Mouse (Mus musculus) limb, embryonic 10.5 days (tissue): ENCODE measurements around the gene Dab2ip. TPM values are rescaled to one million over a fixed set of nuclear protein-coding genes. Genes with fewer than 3 reads are reported as not detected.

Experiments used
- DNase-seq: peaks from one replicate; pipeline ENCODE4 v3.0.0-alpha.2; 2017; ENCODE audit warnings: low spot score
- H3K27ac ChIP-seq: fragments of 300-500 bp; sonication (generic); 2 replicates; pipeline ENCODE4 v1.5.1; 2016; ENCODE audit warnings: mild to moderate bottlenecking
- H3K27me3 ChIP-seq: fragments of 300-500 bp; sonication (generic); 2 replicates; pipeline ENCODE4 v1.6.1; 2016; ENCODE audit warnings: low read depth, mild to moderate bottlenecking; ENCODE audit not compliant: poor library complexity, severe bottlenecking
- H3K36me3 ChIP-seq: fragments of 300-500 bp; sonication (generic); 2 replicates; pipeline ENCODE4 v1.6.1; 2016; ENCODE audit warnings: mild to moderate bottlenecking, moderate library complexity
- H3K4me1 ChIP-seq: fragments of 300-500 bp; sonication (generic); 2 replicates; pipeline ENCODE4 v1.6.1; 2016
- H3K4me3 ChIP-seq: fragments of 300-500 bp; sonication (generic); 2 replicates; pipeline ENCODE4 v1.5.1; 2016; ENCODE audit warnings: mild to moderate bottlenecking, moderate library complexity
- H3K9me3 ChIP-seq: fragments of 300-500 bp; sonication (generic); replicated peaks from 2 replicates; pipeline ENCODE4 v1.6.1; 2016; ENCODE audit warnings: mild to moderate bottlenecking
- WGBS: fragments of 180-500 bp; shearing (Covaris S2); methylation state at CpG from one replicate; pipeline ENCODE4 v1.1.7; 2016; 5-methylcytosine and 5-hydroxymethylcytosine counted together
- polyA plus RNA-seq: library from polyadenylated mRNA; unstranded; fragments of >200 nt; fragmentation: Nextera tagmentation; extraction: Ambion mirVana; gene quantifications from 2 replicates; pipeline ENCODE4 v1.2.1, GENCODE M21; 2016

The Dab2ip gene
- polyA plus RNA-seq, 1 experiment from 2014 or later: 49.7 TPM

GRCm38 (mm10) chr2:35610168-35610951 is 52.3 kb downstream of the Dab2ip start:
- Histone ChIP-seq H3K27ac (peak overlapping the region; percentile 51), H3K36me3 (no peaks in the 10 kb centered on the region), H3K9me3 (no peaks in the 10 kb centered on the region), H3K27me3 (no peaks in the 10 kb centered on the region), H3K4me3 (peak overlapping the region; percentile 31), H3K4me1 (peaks cover 82% of the 10 kb centered on the region)
- DNase-seq: no peak
- 6% methylated on average over 11 of the region's 11 CpGs for WGBS

- 91% methylated on average over 7 of the region's 7 CpGs for WGBS
- DNase-seq: no peak
- Histone ChIP-seq H3K4me1 (peaks cover 85% of the 10 kb centered on the region), H3K27me3 (no peaks in the 10 kb centered on the region), H3K4me3 (0 out of 2 replicates have a peak overlapping the region, but pooled peaks have one; percentile 31), H3K27ac (peak overlapping the region; percentile 51), H3K36me3 (no peaks in the 10 kb centered on the region), H3K9me3 (no peaks in the 10 kb centered on the region)
Observed at GRCm38 (mm10) chr2:35610976-35611375, 52.9 kb downstream of the Dab2ip start.

- Histone ChIP-seq H3K27me3 (no peaks in the 10 kb centered on the region), H3K4me1 (peaks cover 87% of the 10 kb centered on the region), H3K4me3 (no peak overlapping the region), H3K27ac (0 out of 2 replicates have a peak overlapping the region, but pooled peaks have one; percentile 77), H3K36me3 (no peaks in the 10 kb centered on the region), H3K9me3 (no peaks in the 10 kb centered on the region)
- WGBS: 91% methylated on average over 4 of the region's 4 CpGs
- DNase-seq: no peak
Observed at GRCm38 (mm10) chr2:35611645-35612044, 53.6 kb downstream of the Dab2ip start.

GRCm38 (mm10) chr2:35612297-35612696 is 54.2 kb downstream of the Dab2ip start:
- Histone ChIP-seq H3K4me3 (no peak overlapping the region), H3K27me3 (no peaks in the 10 kb centered on the region), H3K9me3 (no peaks in the 10 kb centered on the region), H3K36me3 (no peaks in the 10 kb centered on the region), H3K27ac (peak overlapping the region; percentile 77), H3K4me1 (peaks cover 87% of the 10 kb centered on the region)
- 86% methylated on average over 7 of the region's 7 CpGs for WGBS
- DNase-seq: no peak

- H3K27ac ChIP-seq: peak overlapping the region; percentile 77
- 64% methylated on average over 3 of the region's 3 CpGs for WGBS
- H3K27me3 ChIP-seq: no peaks in the 10 kb centered on the region
- no peaks in the 10 kb centered on the region for H3K36me3 ChIP-seq
- H3K4me3 ChIP-seq: no peak overlapping the region
- H3K9me3 ChIP-seq: no peaks in the 10 kb centered on the region
- no peak for DNase-seq
- peaks cover 89% of the 10 kb centered on the region for H3K4me1 ChIP-seq
Observed at GRCm38 (mm10) chr2:35613946-35614353, 55.9 kb downstream of the Dab2ip start.

GRCm38 (mm10) chr2:35614411-35614810 is 56.3 kb downstream of the Dab2ip start:
- peaks cover 89% of the 10 kb centered on the region for H3K4me1 ChIP-seq
- peak overlapping the region; percentile 77 for H3K27ac ChIP-seq

GRCm38 (mm10) chr2:35615366-35615765 is 57.3 kb downstream of the Dab2ip start:
- DNase-seq: no peak
- no peaks in the 10 kb centered on the region for H3K9me3 ChIP-seq
- no peaks in the 10 kb centered on the region for H3K27me3 ChIP-seq
- WGBS: 70% methylated on average over 4 of the region's 4 CpGs
- peaks cover 89% of the 10 kb centered on the region for H3K4me1 ChIP-seq
- peak overlapping the region; percentile 77 for H3K27ac ChIP-seq
- no peaks in the 10 kb centered on the region for H3K36me3 ChIP-seq
- no peak overlapping the region for H3K4me3 ChIP-seq

More at GRCm38 (mm10) chr2:35614411-35614810, 56.3 kb downstream of the Dab2ip start:
- H3K4me3 ChIP-seq: no peak overlapping the region
- H3K36me3 ChIP-seq: no peaks in the 10 kb centered on the region
- H3K9me3 ChIP-seq: no peaks in the 10 kb centered on the region
- WGBS: 62% methylated on average over 3 of the region's 3 CpGs
- DNase-seq: no peak
- H3K27me3 ChIP-seq: no peaks in the 10 kb centered on the region

- no peaks in the 10 kb centered on the region for H3K27me3 ChIP-seq
- no peaks in the 10 kb centered on the region for H3K36me3 ChIP-seq
- no peak overlapping the region for H3K4me3 ChIP-seq
- no peak for DNase-seq
- no peaks in the 10 kb centered on the region for H3K9me3 ChIP-seq
- WGBS: 60% methylated on average over 2 of the region's 2 CpGs
- peak overlapping the region; percentile 77 for H3K27ac ChIP-seq
- peaks cover 89% of the 10 kb centered on the region for H3K4me1 ChIP-seq
Observed at GRCm38 (mm10) chr2:35615977-35616376, 57.9 kb downstream of the Dab2ip start.

- Histone ChIP-seq H3K36me3 (no peaks in the 10 kb centered on the region), H3K27ac (peak overlapping the region; percentile 77), H3K4me1 (peaks cover 92% of the 10 kb centered on the region), H3K4me3 (no peak overlapping the region), H3K27me3 (no peaks in the 10 kb centered on the region), H3K9me3 (no peaks in the 10 kb centered on the region)
- WGBS: 67% methylated on average over 6 of the region's 6 CpGs
- DNase-seq: no peak
Observed at GRCm38 (mm10) chr2:35616891-35617658, 59.0 kb downstream of the Dab2ip start.

GRCm38 (mm10) chr2:35618981-35619380 is 60.9 kb downstream of the Dab2ip start:
- Histone ChIP-seq H3K4me1 (peaks cover 90% of the 10 kb centered on the region), H3K36me3 (no peaks in the 10 kb centered on the region), H3K4me3 (no peak overlapping the region), H3K27me3 (no peaks in the 10 kb centered on the region), H3K9me3 (no peaks in the 10 kb centered on the region), H3K27ac (peak overlapping the region; percentile 96)
- WGBS: 66% methylated on average over 7 of the region's 7 CpGs
- no peak for DNase-seq

- peak; percentile 77 for DNase-seq
- no peaks in the 10 kb centered on the region for H3K36me3 ChIP-seq
- H3K4me3 ChIP-seq: peak overlapping the region; percentile 43
- H3K27ac ChIP-seq: peak overlapping the region; percentile 96
- WGBS: 31% methylated on average over 2 of the region's 2 CpGs
- H3K9me3 ChIP-seq: no peaks in the 10 kb centered on the region
- H3K4me1 ChIP-seq: peaks cover 90% of the 10 kb centered on the region
- H3K27me3 ChIP-seq: no peaks in the 10 kb centered on the region
Observed at GRCm38 (mm10) chr2:35619532-35619931, 61.5 kb downstream of the Dab2ip start.

- no peaks in the 10 kb centered on the region for H3K9me3 ChIP-seq
- peak; percentile 75 for DNase-seq
- H3K4me1 ChIP-seq: peaks cover 91% of the 10 kb centered on the region
- peaks cover 10% of the 10 kb centered on the region for H3K36me3 ChIP-seq
- whole genome bisulfite sequencing: 16% methylated on average over 7 of the region's 7 CpGs
- peak overlapping the region; percentile 96 for H3K27ac ChIP-seq
- peak overlapping the region; percentile 43 for H3K4me3 ChIP-seq
- no peaks in the 10 kb centered on the region for H3K27me3 ChIP-seq
Observed at GRCm38 (mm10) chr2:35620364-35621224, 62.5 kb downstream of the Dab2ip start.
